Mouse (Mus musculus) lung, postnatal 0 days (tissue): ENCODE measurements around the gene 1700008O03Rik.

ENCODE experiments used
- CTCF ChIP-seq: IDR thresholded peaks from 2 replicates; pipeline ENCODE4 v1.5.1; 2016; ENCODE audit warnings: antibody characterized with exemption, mild to moderate bottlenecking
- EP300 ChIP-seq: IDR thresholded peaks from 2 replicates; pipeline ENCODE4 v1.6.1; 2016; ENCODE audit warnings: antibody characterized with exemption, mild to moderate bottlenecking, control low read depth

DNA sequence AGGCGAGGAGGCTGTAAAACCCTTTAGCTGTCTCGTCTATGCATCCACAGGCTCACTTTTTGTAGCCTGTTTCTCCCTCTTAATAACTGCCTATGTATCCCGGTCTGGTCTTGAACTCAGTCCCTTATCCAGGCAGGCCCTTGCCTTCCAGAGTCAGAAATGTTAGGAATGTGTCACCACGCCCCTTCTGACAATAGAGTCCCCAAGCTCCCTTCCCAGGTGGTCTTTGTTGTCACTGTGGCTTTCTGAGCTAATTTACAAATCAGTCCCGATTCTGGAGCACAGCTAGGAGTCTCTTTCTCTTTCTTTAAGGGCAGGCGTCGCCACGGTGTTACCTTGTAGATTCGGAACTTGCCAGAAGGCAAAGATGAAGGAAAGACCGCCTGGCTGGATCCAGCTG, 10.4 kb downstream of the 1700008O03Rik start:
- no peak for TF ChIP-seq EP300
- TF ChIP-seq CTCF = no peak
